Mouse (Mus musculus) ES-Bruce4 (cell line): ENCODE measurements around the gene Tll2. TPM values are rescaled to one million over a fixed set of nuclear protein-coding genes. Genes with fewer than 3 reads are reported as not detected.

Source experiments
- H3K27ac ChIP-seq: 2 replicates; pipeline ENCODE4 v1.5.1; 2012; ENCODE audit warnings: low read length, inconsistent platforms; ENCODE audit not compliant: insufficient read depth
- H3K27me3 ChIP-seq: 2 replicates; pipeline ENCODE4 v1.6.1; 2012; ENCODE audit warnings: mild to moderate bottlenecking, low read length, inconsistent platforms; ENCODE audit not compliant: control insufficient read depth, poor library complexity, insufficient read depth, severe bottlenecking
- H3K36me3 ChIP-seq: 2 replicates; pipeline ENCODE4 v1.6.1; 2012; ENCODE audit warnings: inconsistent platforms, mild to moderate bottlenecking, low read length, moderate library complexity; ENCODE audit not compliant: control insufficient read depth, poor library complexity, insufficient read depth, severe bottlenecking
- H3K4me1 ChIP-seq: one replicate; pipeline ENCODE4 v1.8.1; 2011; ENCODE audit warnings: low read length; ENCODE audit not compliant: control insufficient read depth, insufficient read depth
- H3K4me3 ChIP-seq: 2 replicates; pipeline ENCODE4 v1.5.1; 2011; ENCODE audit warnings: low read depth, mild to moderate bottlenecking, low read length
- H3K9ac ChIP-seq: 2 replicates; pipeline ENCODE4 v1.6.1; 2012; ENCODE audit warnings: low read depth, mild to moderate bottlenecking, inconsistent platforms; ENCODE audit not compliant: poor library complexity, severe bottlenecking
- H3K9me3 ChIP-seq: replicated peaks from 2 replicates; pipeline ENCODE4 v1.6.1; 2012; ENCODE audit warnings: mild to moderate bottlenecking, low read length, inconsistent platforms; ENCODE audit not compliant: control insufficient read depth, poor library complexity, insufficient read depth, severe bottlenecking
- CTCF ChIP-seq: IDR thresholded peaks from one replicate; pipeline ENCODE4 v1.8.1; 2011; ENCODE audit warnings: low read depth, low read length
- EP300 ChIP-seq: IDR thresholded peaks from 2 replicates; pipeline ENCODE4 v1.6.1; 2011; ENCODE audit warnings: low read depth, low read length; ENCODE audit not compliant: insufficient read depth
- POLR2A ChIP-seq: IDR thresholded peaks from one replicate; pipeline ENCODE4 v1.8.1; 2011; ENCODE audit warnings: low read length; ENCODE audit not compliant: insufficient read depth
- polyA plus RNA-seq: library from polyadenylated mRNA; stranded (reverse); fragments of >200 nt; gene quantifications from 2 replicates; pipeline ENCODE4 v1.2.4, GENCODE M21; 2011; ENCODE audit warnings: low read depth; ENCODE audit not compliant: missing spikeins, insufficient read depth, insufficient read length

Gene Tll2
- polyA plus RNA-seq, 1 experiment = not detected

DNA sequence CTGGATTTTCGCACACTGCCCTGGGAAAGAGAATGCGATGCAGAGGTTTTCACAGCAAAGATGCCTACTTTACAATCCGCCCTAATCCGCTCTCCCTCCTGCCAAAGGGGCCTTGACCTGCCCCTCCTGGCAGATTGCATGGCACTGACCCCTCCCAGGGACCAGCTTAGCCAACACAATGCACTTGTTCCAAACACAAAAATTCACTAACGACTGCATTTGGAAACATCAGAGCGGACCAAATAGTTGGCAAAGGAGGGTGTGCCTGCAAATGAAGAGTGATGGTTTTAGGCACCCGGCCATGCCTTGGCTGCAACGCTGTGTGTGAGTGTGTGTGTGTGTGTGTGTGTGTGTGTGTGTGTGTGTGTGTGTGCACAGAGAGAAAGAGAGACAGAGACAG lies 97.1 kb downstream of the Tll2 start:
- Histone ChIP-seq H3K9ac (no peak overlapping the region), H3K9me3 (no peaks in the 10 kb centered on the region), H3K27me3 (no peaks in the 10 kb centered on the region), H3K4me1 (no peaks in the 10 kb centered on the region), H3K27ac (no peak overlapping the region), H3K36me3 (no peaks in the 10 kb centered on the region), H3K4me3 (no peak overlapping the region)
- TF ChIP-seq EP300 (no peak), POLR2A (no peak), CTCF (no peak)

- Histone ChIP-seq H3K27ac (no peak overlapping the region), H3K27me3 (no peaks in the 10 kb centered on the region), H3K9me3 (no peaks in the 10 kb centered on the region), H3K36me3 (no peaks in the 10 kb centered on the region), H3K9ac (no peak overlapping the region), H3K4me3 (no peak overlapping the region), H3K4me1 (no peaks in the 10 kb centered on the region)
- no peak for TF ChIP-seq POLR2A
- TF ChIP-seq EP300 = no peak
- no peak for TF ChIP-seq CTCF
These were observed 98.0 kb downstream of the Tll2 start for GRCm38 (mm10) chr19:41108666-41109065.

GRCm38 (mm10) chr19:41107530-41107929 lies 99.1 kb downstream of the Tll2 start:
- no peaks in the 10 kb centered on the region for H3K27me3 ChIP-seq
- H3K9me3 ChIP-seq = no peaks in the 10 kb centered on the region
- H3K9ac ChIP-seq = no peak overlapping the region
- H3K4me3 ChIP-seq = no peak overlapping the region
- H3K36me3 ChIP-seq = no peaks in the 10 kb centered on the region
- no peak overlapping the region for H3K27ac ChIP-seq
- TF ChIP-seq POLR2A (no peak), CTCF (no peak), EP300 (no peak)
- H3K4me1 ChIP-seq = no peaks in the 10 kb centered on the region

GRCm38 (mm10) chr19:41104922-41105321 lies 101.7 kb downstream of the Tll2 start:
- H3K9ac ChIP-seq = no peak overlapping the region
- H3K36me3 ChIP-seq = no peaks in the 10 kb centered on the region
- TF ChIP-seq CTCF (no peak), POLR2A (no peak), EP300 (no peak)
- H3K4me3 ChIP-seq = no peak overlapping the region
- no peaks in the 10 kb centered on the region for H3K4me1 ChIP-seq
- H3K9me3 ChIP-seq = no peaks in the 10 kb centered on the region
- H3K27me3 ChIP-seq = no peaks in the 10 kb centered on the region
- no peak overlapping the region for H3K27ac ChIP-seq

DNA sequence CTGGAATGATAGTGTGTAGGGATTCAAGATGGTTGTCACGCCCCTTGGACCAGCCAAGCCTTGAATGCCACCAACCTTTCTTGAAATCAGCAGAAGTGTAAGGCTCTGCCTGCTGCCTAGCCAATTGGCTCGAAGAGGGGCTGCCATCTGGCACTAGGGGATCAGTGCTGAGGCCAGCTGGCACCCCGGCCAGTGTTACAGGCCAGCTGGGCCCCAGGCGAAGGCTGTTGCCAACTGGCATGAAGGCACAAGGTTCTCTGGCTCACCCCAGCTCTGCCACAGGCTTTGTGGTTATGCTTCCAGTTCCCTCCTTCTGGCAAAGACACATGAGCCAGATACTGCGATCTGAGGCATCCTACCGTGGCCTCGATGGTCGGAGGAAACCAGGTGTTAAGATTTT lies 105.2 kb downstream of the Tll2 start:
- H3K36me3 ChIP-seq = no peaks in the 10 kb centered on the region
- no peak overlapping the region for H3K9ac ChIP-seq
- no peaks in the 10 kb centered on the region for H3K9me3 ChIP-seq
- no peaks in the 10 kb centered on the region for H3K27me3 ChIP-seq
- no peak overlapping the region for H3K27ac ChIP-seq
- H3K4me3 ChIP-seq = no peak overlapping the region
- TF ChIP-seq CTCF = no peak
- no peak for TF ChIP-seq POLR2A
- no peak for TF ChIP-seq EP300
- no peaks in the 10 kb centered on the region for H3K4me1 ChIP-seq

DNA sequence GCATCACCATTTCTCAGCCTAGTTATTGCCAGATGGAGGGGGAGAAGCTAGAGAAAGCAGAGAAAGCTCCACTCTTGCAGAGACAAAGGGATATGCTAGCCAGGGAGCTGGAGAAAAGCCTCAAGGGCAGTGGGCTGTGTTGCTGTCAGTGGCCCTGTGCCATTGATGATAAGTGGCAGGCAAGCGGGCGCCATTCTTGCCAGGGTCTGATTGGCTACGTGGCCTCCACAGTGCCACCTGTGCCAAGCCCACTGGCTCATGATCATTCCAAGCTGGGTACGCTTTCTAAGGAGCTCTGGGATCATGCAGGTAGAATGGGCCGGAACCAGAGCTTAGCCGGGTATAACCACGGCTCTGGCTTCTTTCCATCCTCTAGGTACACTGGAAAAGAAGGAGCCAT lies 105.8 kb downstream of the Tll2 start:
- Histone ChIP-seq H3K27ac (no peak overlapping the region), H3K9ac (no peak overlapping the region), H3K36me3 (no peaks in the 10 kb centered on the region), H3K27me3 (no peaks in the 10 kb centered on the region), H3K9me3 (no peaks in the 10 kb centered on the region), H3K4me3 (no peak overlapping the region), H3K4me1 (no peaks in the 10 kb centered on the region)
- TF ChIP-seq CTCF (no peak), EP300 (no peak), POLR2A (no peak)
